Mouse (Mus musculus): ENCODE measurements around the gene Dyx1c1. TPM values are rescaled to one million over a fixed set of nuclear protein-coding genes. Genes with fewer than 3 reads are reported as not detected.

The Dyx1c1 gene
- total and polyA plus RNA-seq, 2 experiments from 2014 or later = 2.7 to 3.0 TPM

DNA sequence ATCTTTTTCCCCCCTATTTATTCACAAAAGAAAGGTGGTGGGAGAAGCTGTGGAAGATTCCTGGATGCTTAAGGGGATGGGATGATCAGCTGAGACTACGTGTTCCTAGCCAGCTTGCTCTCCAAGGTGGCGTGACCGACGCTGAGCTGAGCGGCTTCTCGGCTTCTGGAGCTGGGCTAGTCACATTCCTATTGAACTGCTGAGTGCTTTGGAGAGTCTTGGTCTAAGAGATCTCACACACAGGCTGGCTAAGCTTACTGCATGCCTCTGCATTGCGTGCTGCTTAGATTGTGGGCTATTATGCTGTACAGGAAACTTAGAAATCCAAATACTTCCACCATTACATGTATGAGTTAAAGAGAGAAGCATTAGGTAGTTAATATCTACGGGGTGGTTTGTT, 45.5 kb downstream of the Dyx1c1 start:
- H3K27ac ChIP-seq (ENCODE audit: low read depth, low read length) = no peak overlapping the region
- ATAC-seq (ENCODE audit: low FRiP score) = no peak
- no peaks in the 10 kb centered on the region for H3K4me1 ChIP-seq (ENCODE audit: insufficient read depth, low read length)
- no peak for TF ChIP-seq CTCF (IDR thresholded peaks at IDR 0.05)
- no peaks in the 10 kb centered on the region for H3K9me3 ChIP-seq (ENCODE audit: low read length)
- H3K27me3 ChIP-seq (ENCODE audit: insufficient read depth, low read length) = no peaks in the 10 kb centered on the region
- H3K4me3 ChIP-seq (ENCODE audit: low read depth, low read length) = no peak overlapping the region
- DNase-seq (ENCODE audit: low spot score) = no peak
- H3K9ac ChIP-seq (replicated peaks; ENCODE audit: low read length, poor library complexity, severe bottlenecking) = no peak overlapping the region
- 91% methylated on average over 8 of the region's 8 CpGs for WGBS
- H3K36me3 ChIP-seq (ENCODE audit: insufficient read depth, low read length) = peaks cover 42% of the 10 kb centered on the region
- H3K4me2 ChIP-seq (ENCODE audit: low read depth, low read length, poor library complexity, severe bottlenecking) = no peak overlapping the region

DNA sequence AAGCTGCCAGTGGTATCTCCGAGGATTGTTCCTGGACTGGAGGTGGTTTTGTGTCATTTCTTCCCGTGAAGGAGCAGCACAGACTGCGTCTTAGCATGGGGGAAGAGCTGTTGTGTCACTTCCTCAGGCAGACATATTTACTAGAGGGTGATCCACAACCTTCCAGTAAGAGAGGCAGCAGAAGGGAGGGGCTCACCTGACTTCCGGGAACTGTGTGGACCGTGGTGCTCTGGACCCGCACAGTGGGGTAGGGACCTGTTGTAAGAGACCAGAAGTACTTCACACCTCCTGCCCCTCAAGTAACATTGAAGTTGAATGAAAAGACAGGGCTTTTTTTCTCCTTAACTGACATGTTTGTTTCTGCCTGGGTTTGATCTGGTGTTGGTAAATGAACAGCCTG, 46.5 kb downstream of the Dyx1c1 start:
- Histone ChIP-seq H3K9me3 (ENCODE audit: low read length) (no peaks in the 10 kb centered on the region), H3K36me3 (ENCODE audit: insufficient read depth, low read length) (peaks cover 48% of the 10 kb centered on the region), H3K4me2 (ENCODE audit: low read depth, low read length, poor library complexity, severe bottlenecking) (no peak overlapping the region), H3K4me3 (ENCODE audit: low read depth, low read length) (no peak overlapping the region), H3K27me3 (ENCODE audit: insufficient read depth, low read length) (no peaks in the 10 kb centered on the region), H3K4me1 (ENCODE audit: insufficient read depth, low read length) (no peaks in the 10 kb centered on the region), H3K9ac (replicated peaks; ENCODE audit: low read length, poor library complexity, severe bottlenecking) (no peak overlapping the region), H3K27ac (ENCODE audit: low read depth, low read length) (no peak overlapping the region)
- DNase-seq (ENCODE audit: low spot score) = no peak
- no peak for TF ChIP-seq CTCF (IDR thresholded peaks at IDR 0.05)
- WGBS = 90% methylated on average over 6 of the region's 6 CpGs
- ATAC-seq (ENCODE audit: low FRiP score) = no peak

DNA sequence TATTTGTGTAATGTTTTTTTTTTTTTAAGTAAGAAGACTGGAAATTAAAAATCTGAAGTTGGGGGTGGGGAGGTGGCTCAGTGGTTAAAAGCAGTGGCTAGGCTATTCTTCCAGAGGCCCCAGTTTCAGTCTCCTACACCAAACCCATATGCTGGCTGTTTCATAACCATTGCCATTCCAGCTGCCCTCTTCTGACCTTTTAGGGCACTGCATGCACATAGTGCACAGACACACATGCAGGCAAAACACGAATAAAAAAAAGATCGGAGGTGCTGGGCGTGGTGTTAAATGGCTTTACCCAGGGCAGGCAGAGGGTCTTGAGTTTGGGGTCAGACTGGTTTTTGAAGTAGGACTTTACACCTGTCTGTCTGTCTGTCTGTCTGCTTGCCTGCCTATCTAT, 47.6 kb downstream of the Dyx1c1 start:
- 98% methylated on average over 3 of the region's 3 CpGs for WGBS
- no peak overlapping the region for H3K27ac ChIP-seq (ENCODE audit: low read depth, low read length)
- H3K4me1 ChIP-seq (ENCODE audit: insufficient read depth, low read length) = no peaks in the 10 kb centered on the region
- ATAC-seq (ENCODE audit: low FRiP score) (no peak), DNase-seq (ENCODE audit: low spot score) (no peak)
- H3K4me2 ChIP-seq (ENCODE audit: low read depth, low read length, poor library complexity, severe bottlenecking) = no peak overlapping the region
- H3K9ac ChIP-seq (replicated peaks; ENCODE audit: low read length, poor library complexity, severe bottlenecking) = no peak overlapping the region
- peak; percentile 55 for TF ChIP-seq CTCF (IDR thresholded peaks at IDR 0.05)
- no peaks in the 10 kb centered on the region for H3K9me3 ChIP-seq (ENCODE audit: low read length)
- H3K4me3 ChIP-seq (ENCODE audit: low read depth, low read length) = no peak overlapping the region
- H3K27me3 ChIP-seq (ENCODE audit: insufficient read depth, low read length) = no peaks in the 10 kb centered on the region
- peaks cover 50% of the 10 kb centered on the region for H3K36me3 ChIP-seq (ENCODE audit: insufficient read depth, low read length)

DNA sequence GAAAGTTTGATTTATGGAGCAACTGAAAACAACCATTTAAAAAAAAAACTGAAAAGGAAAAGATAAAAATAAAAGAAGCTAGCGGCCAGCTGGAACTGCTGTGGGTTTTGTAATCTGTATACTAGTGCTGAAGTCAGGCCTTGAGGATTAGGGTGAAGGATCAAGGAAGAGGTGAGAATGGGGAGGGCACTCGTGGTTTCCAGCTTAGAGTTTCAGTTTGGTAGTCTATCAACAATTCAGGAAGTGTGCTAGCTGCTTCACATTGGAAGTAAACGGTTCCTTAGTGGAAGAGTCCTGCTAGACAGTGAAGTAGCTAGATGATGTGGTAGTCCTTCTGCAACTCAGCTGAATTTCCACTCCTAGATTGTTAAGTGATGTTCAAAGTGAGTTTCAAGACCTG, 49.8 kb downstream of the Dyx1c1 start:
- ATAC-seq (ENCODE audit: low FRiP score) (no peak), DNase-seq (ENCODE audit: low spot score) (no peak)
- Histone ChIP-seq H3K36me3 (ENCODE audit: insufficient read depth, low read length) (peaks cover 48% of the 10 kb centered on the region), H3K27ac (ENCODE audit: low read depth, low read length) (no peak overlapping the region), H3K9ac (replicated peaks; ENCODE audit: low read length, poor library complexity, severe bottlenecking) (no peak overlapping the region), H3K4me2 (ENCODE audit: low read depth, low read length, poor library complexity, severe bottlenecking) (no peak overlapping the region), H3K4me3 (ENCODE audit: low read depth, low read length) (no peak overlapping the region), H3K27me3 (ENCODE audit: insufficient read depth, low read length) (no peaks in the 10 kb centered on the region), H3K9me3 (ENCODE audit: low read length) (no peaks in the 10 kb centered on the region), H3K4me1 (ENCODE audit: insufficient read depth, low read length) (no peaks in the 10 kb centered on the region)
- 74% methylated on average over 3 of the region's 3 CpGs for WGBS
- TF ChIP-seq CTCF (IDR thresholded peaks at IDR 0.05) = no peak

DNA sequence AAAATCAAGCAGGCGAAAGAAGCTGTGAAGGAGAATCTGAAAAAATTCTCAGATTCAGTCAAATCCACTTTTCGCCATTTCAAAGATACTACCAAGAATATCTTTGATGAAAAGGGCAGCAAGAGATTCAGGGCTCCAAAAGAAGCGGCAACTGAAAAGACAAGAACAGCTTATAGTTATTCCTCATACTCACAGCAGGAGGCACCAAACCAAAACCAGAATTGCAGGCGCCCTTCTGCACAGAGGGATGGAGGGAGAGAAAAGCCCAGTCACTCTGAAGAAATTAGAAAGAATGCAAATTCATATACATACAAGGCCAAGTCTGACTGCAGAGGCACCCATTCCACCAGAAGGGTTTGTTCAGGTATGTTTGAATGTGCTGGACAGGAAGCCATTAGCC, 54.0 kb downstream of the Dyx1c1 start:
- Histone ChIP-seq H3K4me3 (ENCODE audit: low read depth, low read length) (no peak overlapping the region), H3K4me2 (ENCODE audit: low read depth, low read length, poor library complexity, severe bottlenecking) (no peak overlapping the region), H3K9ac (replicated peaks; ENCODE audit: low read length, poor library complexity, severe bottlenecking) (no peak overlapping the region), H3K4me1 (ENCODE audit: insufficient read depth, low read length) (no peaks in the 10 kb centered on the region), H3K36me3 (ENCODE audit: insufficient read depth, low read length) (peaks cover 60% of the 10 kb centered on the region), H3K27ac (ENCODE audit: low read depth, low read length) (no peak overlapping the region), H3K9me3 (ENCODE audit: low read length) (no peaks in the 10 kb centered on the region), H3K27me3 (ENCODE audit: insufficient read depth, low read length) (no peaks in the 10 kb centered on the region)
- no peak for DNase-seq (ENCODE audit: low spot score)
- 92% methylated on average over 4 of the region's 4 CpGs for WGBS
- TF ChIP-seq CTCF (IDR thresholded peaks at IDR 0.05) = peak; percentile 45
- no peak for ATAC-seq (ENCODE audit: low FRiP score)

DNA sequence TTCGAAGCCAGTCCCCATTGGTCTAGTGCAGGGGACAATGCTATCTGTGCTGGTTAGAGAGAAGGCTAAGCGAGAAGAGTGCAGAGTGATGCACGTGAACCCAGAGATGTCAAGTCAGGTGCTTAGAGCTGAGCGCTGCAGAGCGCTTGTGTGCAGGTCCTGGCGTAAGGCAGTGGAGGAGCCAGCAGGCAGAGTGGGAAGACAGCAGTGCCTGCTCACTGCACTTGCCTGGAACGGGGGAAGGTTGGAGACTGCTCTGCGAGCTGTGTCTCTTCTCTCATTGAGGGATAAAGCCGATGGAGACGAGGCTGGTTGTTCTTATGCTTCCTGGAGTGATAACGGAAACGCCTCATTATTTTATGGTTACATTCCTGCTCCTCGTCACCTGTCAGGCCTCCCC, 56.1 kb downstream of the Dyx1c1 start:
- H3K27me3 ChIP-seq (ENCODE audit: insufficient read depth, low read length) = no peaks in the 10 kb centered on the region
- H3K9me3 ChIP-seq (ENCODE audit: low read length) = no peaks in the 10 kb centered on the region
- WGBS = 92% methylated on average over 13 of the region's 13 CpGs
- TF ChIP-seq CTCF (IDR thresholded peaks at IDR 0.05) = no peak
- H3K36me3 ChIP-seq (ENCODE audit: insufficient read depth, low read length) = peaks cover 75% of the 10 kb centered on the region
- no peak overlapping the region for H3K4me2 ChIP-seq (ENCODE audit: low read depth, low read length, poor library complexity, severe bottlenecking)
- no peak overlapping the region for H3K4me3 ChIP-seq (ENCODE audit: low read depth, low read length)
- H3K27ac ChIP-seq (ENCODE audit: low read depth, low read length) = no peak overlapping the region
- DNase-seq (ENCODE audit: low spot score) (no peak), ATAC-seq (ENCODE audit: low FRiP score) (no peak)
- H3K4me1 ChIP-seq (ENCODE audit: insufficient read depth, low read length) = no peaks in the 10 kb centered on the region
- no peak overlapping the region for H3K9ac ChIP-seq (replicated peaks; ENCODE audit: low read length, poor library complexity, severe bottlenecking)

All from midbrain, postnatal 0 days (tissue).